Mouse (Mus musculus): ENCODE results near the gene Izumo1.

DNA sequence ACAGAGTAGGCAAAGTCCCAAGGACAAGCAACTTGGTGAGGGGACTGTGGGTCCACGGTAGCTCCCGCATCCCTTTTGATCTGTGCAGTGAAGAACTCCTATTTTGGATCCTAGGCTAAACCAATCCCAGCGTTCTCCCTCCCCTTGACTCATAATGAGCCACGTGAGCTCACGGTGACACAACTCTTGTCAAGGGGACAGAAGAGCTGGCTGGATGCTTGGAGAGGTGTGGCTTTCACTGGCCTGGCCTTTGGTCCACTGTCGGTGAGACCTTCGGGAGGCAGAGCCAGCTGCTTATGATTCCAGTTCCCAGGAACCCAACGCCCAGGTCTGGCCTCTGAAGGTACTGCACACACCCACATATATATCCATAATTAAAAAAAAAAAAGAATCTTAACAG is 27.7 kb downstream of the Izumo1 start:
- TF ChIP-seq CTCF (IDR thresholded peaks at IDR 0.05; ENCODE audit: low read depth, low read length) (no peak), POLR2A (IDR thresholded peaks at IDR 0.05; ENCODE audit: extremely low read depth, insufficient read depth, low read length) (no peak)
